Mouse (Mus musculus): ENCODE data around the gene Tmx1.

Tmx1 gene

DNA sequence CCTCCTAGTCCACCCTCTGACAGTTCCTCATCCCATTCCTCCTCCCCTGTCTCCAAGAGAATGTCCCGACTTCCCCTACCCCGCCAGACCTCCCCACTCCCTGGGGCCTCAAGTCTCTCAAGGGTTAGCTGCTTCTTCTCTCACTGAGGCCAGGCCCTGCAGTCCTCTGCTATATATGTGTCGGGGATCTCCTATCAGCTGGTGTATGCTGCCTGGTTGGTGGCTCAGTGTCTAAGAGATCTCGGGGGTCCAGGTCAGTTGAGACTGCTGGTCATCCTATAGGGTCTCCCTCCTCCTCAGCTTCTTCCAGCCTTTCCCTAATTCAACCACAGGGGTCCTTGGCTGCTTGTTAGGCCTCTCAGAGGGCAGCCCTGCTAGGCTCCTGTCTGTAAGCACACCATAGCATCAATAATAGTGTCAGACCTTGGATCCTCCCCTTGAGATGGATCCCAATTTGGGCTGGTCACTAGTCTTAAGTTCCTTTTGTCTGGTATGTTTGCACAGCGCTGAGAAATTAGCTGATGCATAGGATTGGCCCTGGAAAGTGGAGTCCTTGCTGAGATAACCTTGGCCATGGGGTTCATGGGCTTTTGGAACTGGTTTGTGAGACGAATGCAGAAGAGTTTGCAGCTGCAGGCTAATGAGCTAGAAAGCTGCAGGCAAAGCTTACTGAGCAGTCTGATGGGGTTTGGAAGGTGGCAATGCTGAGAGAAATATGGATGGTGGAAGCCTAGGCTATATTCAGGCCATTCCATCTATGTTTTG lies 34.0 kb downstream of the Tmx1 start:
- no peak for DNase-seq (ENCODE audit: low read depth)

DNA sequence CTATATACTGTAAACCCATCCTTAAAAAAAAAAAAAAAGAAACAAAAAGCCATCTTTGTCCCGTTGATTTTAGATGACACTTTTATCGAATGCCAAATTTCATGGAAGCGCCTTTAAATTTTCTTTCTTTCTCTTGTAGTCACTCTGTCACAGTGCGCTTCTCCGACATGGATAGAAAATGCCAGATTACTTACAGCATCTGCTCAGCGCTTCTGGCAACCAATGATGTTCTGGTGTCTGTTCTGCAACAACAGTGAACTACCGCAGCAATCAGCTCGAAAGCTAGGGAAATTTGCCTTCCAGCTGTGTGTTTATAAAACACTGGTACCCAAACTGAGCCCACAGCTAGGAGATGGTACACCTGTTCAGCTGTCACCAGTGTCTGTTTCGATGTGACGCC lies 39.5 kb downstream of the Tmx1 start:
- DNase-seq (ENCODE audit: low read depth): no peak

DNA sequence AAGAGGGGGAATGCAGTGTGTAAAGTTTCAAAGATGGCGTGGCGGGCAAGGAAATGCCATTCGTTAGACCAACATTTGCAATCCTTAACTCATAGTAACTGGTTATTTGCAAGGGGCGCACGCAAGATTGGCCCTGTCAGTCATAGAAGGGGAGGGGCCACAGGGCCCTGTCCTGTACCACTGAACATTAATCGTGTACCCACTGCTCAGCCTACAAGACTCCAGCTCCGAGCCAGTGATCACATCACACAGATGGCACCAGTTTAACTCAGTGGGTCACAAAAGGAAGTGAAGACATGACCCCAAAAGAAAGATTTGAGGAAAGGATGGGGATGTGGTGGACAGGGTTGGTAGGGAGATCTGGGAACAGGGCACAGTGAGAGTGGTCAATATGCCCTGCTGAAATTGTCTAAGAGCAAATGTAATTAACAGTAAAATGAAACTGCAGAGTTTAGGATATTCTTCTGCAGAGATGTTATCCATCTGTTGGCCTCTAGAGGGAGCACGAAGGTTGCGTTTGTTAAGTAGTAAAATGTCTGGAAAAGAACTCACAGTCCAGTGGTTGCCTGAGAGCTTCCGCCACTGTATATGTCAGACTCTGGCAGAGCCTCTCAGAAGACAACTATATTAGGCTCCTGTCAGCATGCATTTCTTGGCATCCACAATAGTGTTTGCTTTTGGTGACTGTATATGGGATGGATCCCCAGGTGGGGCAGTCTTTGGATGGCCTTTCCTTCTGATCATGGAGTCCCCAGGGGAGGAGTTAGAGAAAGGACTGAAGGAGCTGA lies 41.8 kb downstream of the Tmx1 start:
- DNase-seq (ENCODE audit: low read depth): peak; percentile 39

- DNase-seq (ENCODE audit: low read depth): no peak
Observed at GRCm38 (mm10) chr12:70495282-70495922, 42.5 kb downstream of the Tmx1 start.

GRCm38 (mm10) chr12:70498091-70498490 lies 45.2 kb downstream of the Tmx1 start:
- no peak for DNase-seq (ENCODE audit: low read depth)

DNA sequence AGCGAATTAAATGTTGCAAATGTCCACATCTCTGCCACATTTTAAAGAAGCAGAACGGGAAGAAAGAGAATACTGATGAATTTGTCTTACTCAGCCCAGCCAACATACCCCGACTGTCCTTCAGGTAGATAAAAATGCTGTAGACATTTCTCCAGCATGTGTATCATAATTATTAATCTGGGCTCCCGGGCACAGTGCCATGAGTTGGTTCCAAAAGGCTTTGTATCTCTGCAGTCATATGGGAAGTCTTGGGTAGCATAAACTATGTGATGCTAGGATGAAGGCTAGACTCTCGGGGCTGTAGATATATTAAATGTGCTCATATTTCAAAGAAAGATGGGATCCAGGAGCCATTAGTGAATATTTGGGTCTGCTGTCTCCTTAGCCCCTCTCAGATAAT lies 53.1 kb downstream of the Tmx1 start:
- DNase-seq (ENCODE audit: low read depth): no peak

DNA sequence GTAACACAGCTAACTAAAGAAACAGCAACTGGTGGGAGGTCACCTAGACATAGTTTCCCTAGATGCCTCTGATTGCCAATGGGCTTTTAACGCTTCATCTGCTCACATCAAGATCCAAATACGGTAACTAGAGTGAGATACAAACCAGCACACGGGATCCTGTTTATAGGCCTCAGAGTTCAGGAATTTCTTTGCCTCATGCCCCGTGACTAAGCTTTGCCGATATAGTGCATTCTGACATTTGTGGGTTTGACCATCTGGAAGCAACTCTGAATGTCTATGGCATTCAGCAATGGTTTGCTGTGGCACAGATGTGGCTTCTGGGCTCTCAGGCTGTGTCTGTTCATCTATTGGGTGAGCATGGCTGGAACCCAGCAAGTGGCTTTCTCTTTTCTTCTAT lies 59.1 kb downstream of the Tmx1 start:
- no peak for DNase-seq (ENCODE audit: low read depth)

DNA sequence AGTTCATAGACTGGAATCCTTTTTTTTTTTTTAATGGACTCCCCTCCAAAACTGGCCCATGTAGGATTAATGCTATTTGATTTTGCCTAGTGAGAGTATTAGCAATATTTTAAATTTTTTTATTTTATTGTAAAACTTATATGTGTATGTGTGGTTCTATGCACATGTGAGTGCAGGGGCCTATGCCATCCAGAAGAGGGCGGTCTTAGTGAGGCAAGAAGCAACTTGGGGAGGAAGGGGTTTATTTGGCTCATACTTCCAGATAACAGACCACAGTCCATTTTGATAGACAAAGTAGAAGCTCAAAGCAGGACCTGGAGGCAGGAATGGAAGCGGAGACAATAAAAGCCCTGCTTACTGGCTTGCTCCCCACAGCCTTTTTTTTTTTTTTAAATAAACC lies 59.5 kb downstream of the Tmx1 start:
- no peak for DNase-seq (ENCODE audit: low read depth)
